Mouse (Mus musculus): ENCODE results near the gene Sparcl1. TPM values are rescaled to one million over a fixed set of nuclear protein-coding genes. Genes with fewer than 3 reads are reported as not detected.

Gene Sparcl1
- polyA plus RNA-seq, 1 experiment from 2014 or later: 84.5 TPM

GRCm38 (mm10) chr5:104130891-104131290 lies 17.4 kb upstream of the Sparcl1 start:
- Histone ChIP-seq H3K9me3 (no peaks in the 10 kb centered on the region), H3K36me3 (no peaks in the 10 kb centered on the region), H3K4me2 (replicated peaks) (no peak overlapping the region), H3K27me3 (no peaks in the 10 kb centered on the region), H3K9ac (replicated peaks) (no peak overlapping the region), H3K4me3 (replicated peaks) (no peak overlapping the region), H3K27ac (no peak overlapping the region), H3K4me1 (replicated peaks) (0 out of 2 replicates have a peak, but pooled peaks cover 4% of the 10 kb centered on the region)
- WGBS: 90% methylated on average over 4 of the region's 4 CpGs
- ATAC-seq: no peak

GRCm38 (mm10) chr5:104128281-104129031 lies 14.9 kb upstream of the Sparcl1 start:
- Histone ChIP-seq H3K9me3 (no peaks in the 10 kb centered on the region), H3K4me3 (replicated peaks) (no peak overlapping the region), H3K4me1 (replicated peaks) (0 out of 2 replicates have a peak, but pooled peaks cover 4% of the 10 kb centered on the region), H3K9ac (replicated peaks) (no peak overlapping the region), H3K27ac (no peak overlapping the region), H3K4me2 (replicated peaks) (no peak overlapping the region), H3K36me3 (no peaks in the 10 kb centered on the region), H3K27me3 (no peaks in the 10 kb centered on the region)
- no peak for ATAC-seq
- 79% methylated on average over 12 of the region's 12 CpGs for WGBS

DNA sequence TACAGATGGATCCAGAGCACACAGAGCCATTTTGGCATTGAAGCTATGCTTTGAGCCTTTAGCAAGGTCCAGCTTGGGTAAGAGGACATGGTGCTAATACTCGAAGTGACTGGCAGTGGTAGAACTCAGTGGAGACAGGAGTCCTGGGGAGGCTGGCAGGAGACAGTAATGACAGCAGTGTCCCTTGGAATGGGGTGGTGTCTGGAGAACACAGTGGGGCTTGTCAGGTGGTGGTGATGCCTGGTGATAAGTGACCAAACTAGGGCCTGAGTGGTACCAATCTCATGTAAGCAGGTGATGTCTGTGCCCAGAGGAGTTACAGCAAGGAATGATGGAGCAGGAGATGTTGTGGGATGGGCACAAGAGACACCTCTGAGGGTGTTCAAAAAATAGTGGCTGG lies 13.8 kb upstream of the Sparcl1 start:
- no peak overlapping the region for H3K9ac ChIP-seq (replicated peaks)
- no peak overlapping the region for H3K4me2 ChIP-seq (replicated peaks)
- H3K27ac ChIP-seq: no peak overlapping the region
- H3K9me3 ChIP-seq: no peaks in the 10 kb centered on the region
- no peak overlapping the region for H3K4me3 ChIP-seq (replicated peaks)
- no peaks in the 10 kb centered on the region for H3K27me3 ChIP-seq
- no peaks in the 10 kb centered on the region for H3K36me3 ChIP-seq
- WGBS: 75% methylated on average over 1 of the region's 1 CpGs
- ATAC-seq: no peak
- 0 out of 2 replicates have a peak, but pooled peaks cover 4% of the 10 kb centered on the region for H3K4me1 ChIP-seq (replicated peaks)

GRCm38 (mm10) chr5:104126561-104127320 lies 13.2 kb upstream of the Sparcl1 start:
- ATAC-seq: no peak

DNA sequence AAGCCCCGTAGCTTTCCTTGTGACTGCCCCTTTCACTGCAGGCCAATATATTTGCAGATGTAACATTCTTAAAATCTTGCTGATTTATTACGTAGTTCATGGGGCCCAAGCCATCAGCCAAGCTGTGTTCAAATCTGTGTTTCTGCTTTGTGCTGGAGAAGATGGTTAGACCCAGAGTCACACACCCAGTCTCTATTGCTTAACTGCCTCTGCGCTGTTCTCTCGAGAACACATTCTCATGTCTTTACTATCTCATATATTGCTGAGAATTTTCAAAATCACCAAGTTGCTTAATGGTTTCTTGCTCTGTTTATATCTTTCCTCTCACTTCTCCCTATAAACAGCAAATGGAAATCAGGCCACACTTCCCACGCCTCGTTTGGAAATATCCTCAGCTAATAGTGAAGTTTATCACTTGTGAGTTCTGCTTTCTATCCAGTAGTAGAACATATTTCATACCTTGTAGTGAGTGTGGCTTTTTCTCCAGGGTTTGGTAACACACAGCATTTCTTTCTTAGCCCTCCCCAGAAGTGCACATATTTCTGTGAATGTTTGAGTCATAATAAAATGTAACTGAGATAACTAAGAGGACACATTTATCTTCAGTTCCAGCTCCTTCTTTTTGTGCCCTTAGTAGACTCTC lies 10.6 kb upstream of the Sparcl1 start:
- Histone ChIP-seq H3K9ac (replicated peaks) (no peak overlapping the region), H3K36me3 (no peaks in the 10 kb centered on the region), H3K27me3 (peaks cover 3% of the 10 kb centered on the region; the same call in 1 of the 2 replicates), H3K4me1 (replicated peaks) (0 out of 2 replicates have a peak, but pooled peaks cover 4% of the 10 kb centered on the region), H3K4me2 (replicated peaks) (no peak overlapping the region), H3K4me3 (replicated peaks) (no peak overlapping the region), H3K9me3 (no peaks in the 10 kb centered on the region), H3K27ac (no peak overlapping the region)
- ATAC-seq: no peak
- 92% methylated on average over 6 of the region's 6 CpGs for WGBS

More at GRCm38 (mm10) chr5:104126561-104127320, 13.2 kb upstream of the Sparcl1 start:
- H3K9ac ChIP-seq (replicated peaks): no peak overlapping the region
- H3K36me3 ChIP-seq: no peaks in the 10 kb centered on the region
- no peak overlapping the region for H3K4me2 ChIP-seq (replicated peaks)
- H3K27me3 ChIP-seq: no peaks in the 10 kb centered on the region
- 85% methylated on average over 12 of the region's 12 CpGs for WGBS
- 0 out of 2 replicates have a peak, but pooled peaks cover 4% of the 10 kb centered on the region for H3K4me1 ChIP-seq (replicated peaks)
- no peak overlapping the region for H3K27ac ChIP-seq
- no peaks in the 10 kb centered on the region for H3K9me3 ChIP-seq
- no peak overlapping the region for H3K4me3 ChIP-seq (replicated peaks)

- Histone ChIP-seq H3K27ac (no peak overlapping the region), H3K4me1 (replicated peaks) (peaks cover 40% of the 10 kb centered on the region), H3K4me3 (replicated peaks) (no peak overlapping the region), H3K9me3 (no peaks in the 10 kb centered on the region), H3K36me3 (no peaks in the 10 kb centered on the region), H3K27me3 (peaks cover 30% of the 10 kb centered on the region), H3K4me2 (replicated peaks) (no peak overlapping the region), H3K9ac (replicated peaks) (no peak overlapping the region)
- 90% methylated on average over 4 of the region's 4 CpGs for WGBS
- no peak for ATAC-seq
Observed at GRCm38 (mm10) chr5:104115890-104116289, 2.4 kb upstream of the Sparcl1 start.

GRCm38 (mm10) chr5:104115118-104115517 lies 1.6 kb upstream of the Sparcl1 start:
- ATAC-seq: peak; percentile 49
- WGBS: 45% methylated on average over 14 of the region's 14 CpGs
- Histone ChIP-seq H3K4me2 (replicated peaks) (0 out of 2 replicates have a peak overlapping the region, but pooled peaks have one; percentile 11), H3K27me3 (peaks cover 27% of the 10 kb centered on the region), H3K27ac (peak overlapping the region; percentile 56), H3K4me1 (replicated peaks) (peaks cover 47% of the 10 kb centered on the region), H3K36me3 (no peaks in the 10 kb centered on the region), H3K4me3 (replicated peaks) (no peak overlapping the region), H3K9me3 (no peaks in the 10 kb centered on the region), H3K9ac (replicated peaks) (no peak overlapping the region)

GRCm38 (mm10) chr5:104112511-104112910 lies 1.0 kb downstream of the Sparcl1 start:
- 0 out of 2 replicates have a peak overlapping the region, but pooled peaks have one; percentile 4 for H3K27ac ChIP-seq
- no peak for ATAC-seq
- H3K9me3 ChIP-seq: no peaks in the 10 kb centered on the region
- H3K9ac ChIP-seq (replicated peaks): no peak overlapping the region
- WGBS: 38% methylated on average over 5 of the region's 5 CpGs
- peaks cover 36% of the 10 kb centered on the region for H3K27me3 ChIP-seq
- no peaks in the 10 kb centered on the region for H3K36me3 ChIP-seq
- H3K4me3 ChIP-seq (replicated peaks): peak overlapping the region; percentile 14; the same call in 1 of the 2 replicates
- H3K4me2 ChIP-seq (replicated peaks): peak overlapping the region; percentile 19; the same call in 1 of the 2 replicates
- H3K4me1 ChIP-seq (replicated peaks): peaks cover 70% of the 10 kb centered on the region

GRCm38 (mm10) chr5:104112016-104112415 lies 1.5 kb downstream of the Sparcl1 start:
- Histone ChIP-seq H3K9ac (replicated peaks) (no peak overlapping the region), H3K4me1 (replicated peaks) (peaks cover 70% of the 10 kb centered on the region), H3K36me3 (no peaks in the 10 kb centered on the region), H3K4me2 (replicated peaks) (no peak overlapping the region), H3K27ac (peak overlapping the region; percentile 79; the same call in 1 of the 2 replicates), H3K27me3 (peaks cover 39% of the 10 kb centered on the region), H3K9me3 (no peaks in the 10 kb centered on the region), H3K4me3 (replicated peaks) (0 out of 2 replicates have a peak overlapping the region, but pooled peaks have one; percentile 14)
- WGBS: 22% methylated on average over 9 of the region's 9 CpGs
- ATAC-seq: no peak

GRCm38 (mm10) chr5:104110171-104110920 lies 3.2 kb downstream of the Sparcl1 start:
- ATAC-seq: peak; percentile 80
- peaks cover 69% of the 10 kb centered on the region for H3K4me1 ChIP-seq (replicated peaks)

DNA sequence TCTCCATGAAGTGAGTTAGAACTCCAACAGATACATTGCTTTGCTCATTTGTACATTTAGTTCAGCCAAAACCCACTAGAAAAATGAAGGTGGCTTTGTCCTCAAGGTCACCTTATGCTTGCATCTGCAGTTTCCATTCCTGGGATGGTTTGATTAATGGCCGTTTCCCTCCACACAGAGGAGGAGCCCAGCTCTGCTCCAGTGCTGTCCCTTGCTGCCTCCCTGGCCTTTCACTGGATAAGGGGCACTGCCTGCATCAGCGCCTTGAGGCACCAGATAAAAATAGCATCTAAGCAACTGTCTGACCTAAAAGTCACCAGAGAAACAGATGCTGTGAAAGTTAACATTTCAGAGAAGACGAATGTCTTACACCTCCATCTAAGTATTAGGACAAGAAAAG lies 4.0 kb downstream of the Sparcl1 start:
- peaks cover 63% of the 10 kb centered on the region for H3K4me1 ChIP-seq (replicated peaks)
- peak overlapping the region; percentile 50; the same call in 1 of the 2 replicates for H3K9ac ChIP-seq (replicated peaks)
- peak overlapping the region; percentile 53 for H3K4me2 ChIP-seq (replicated peaks)
- no peak for ATAC-seq
- H3K9me3 ChIP-seq: no peaks in the 10 kb centered on the region
- H3K27me3 ChIP-seq: peaks cover 46% of the 10 kb centered on the region
- no peaks in the 10 kb centered on the region for H3K36me3 ChIP-seq
- WGBS: 29% methylated on average over 3 of the region's 3 CpGs
- H3K4me3 ChIP-seq (replicated peaks): peak overlapping the region; percentile 33
- peak overlapping the region; percentile 79 for H3K27ac ChIP-seq

More at GRCm38 (mm10) chr5:104110171-104110920, 3.2 kb downstream of the Sparcl1 start:
- Histone ChIP-seq H3K4me2 (replicated peaks) (peak overlapping the region; percentile 39), H3K9me3 (no peaks in the 10 kb centered on the region), H3K4me3 (replicated peaks) (no peak overlapping the region), H3K9ac (replicated peaks) (no peak overlapping the region; the same call in 1 of the 2 replicates), H3K36me3 (no peaks in the 10 kb centered on the region), H3K27ac (peak overlapping the region; percentile 79), H3K27me3 (peaks cover 44% of the 10 kb centered on the region)
- 3% methylated on average over 9 of the region's 9 CpGs for WGBS
